Mouse (Mus musculus) kidney, embryonic 15.5 days (tissue): ENCODE data around the gene Phb2. TPM values are rescaled to one million over a fixed set of nuclear protein-coding genes. Genes with fewer than 3 reads are reported as not detected.

Source experiments
- ATAC-seq: fragments of 200-750 bp; cut with Nextera tagmentation; replicated peaks from 2 replicates; pipeline ENCODE4 v1.8.0; 2017; ENCODE audit warnings: moderate TSS enrichment; ENCODE audit not compliant: low FRiP score
- H3K27ac ChIP-seq: fragments of 300-500 bp; sonication (generic); 2 replicates; pipeline ENCODE4 v1.5.1; 2015; ENCODE audit warnings: mild to moderate bottlenecking, inconsistent platforms
- H3K27me3 ChIP-seq: fragments of 300-500 bp; sonication (generic); 2 replicates; pipeline ENCODE4 v1.6.1; 2015; ENCODE audit warnings: inconsistent platforms
- H3K36me3 ChIP-seq: fragments of 300-500 bp; sonication (generic); 2 replicates; pipeline ENCODE4 v1.6.1; 2015; ENCODE audit warnings: inconsistent platforms
- H3K4me1 ChIP-seq: fragments of 300-500 bp; sonication (generic); 2 replicates; pipeline ENCODE4 v1.6.1; 2015; ENCODE audit warnings: inconsistent platforms
- H3K4me2 ChIP-seq: fragments of 300-500 bp; sonication (generic); 2 replicates; pipeline ENCODE4 v1.6.1; 2015; ENCODE audit warnings: moderate library complexity, mild to moderate bottlenecking, inconsistent platforms
- H3K4me3 ChIP-seq: fragments of 300-500 bp; sonication (generic); replicated peaks from 2 replicates; pipeline ENCODE4 v1.5.1; 2015; ENCODE audit warnings: mild to moderate bottlenecking, inconsistent platforms
- H3K9ac ChIP-seq: fragments of 300-500 bp; sonication (generic); 2 replicates; pipeline ENCODE4 v1.6.1; 2015; ENCODE audit warnings: mild to moderate bottlenecking, inconsistent platforms
- H3K9me3 ChIP-seq: fragments of 300-500 bp; sonication (generic); replicated peaks from 2 replicates; pipeline ENCODE4 v1.6.1; 2016; ENCODE audit warnings: inconsistent platforms
- WGBS: fragments of 180-500 bp; shearing (Covaris S2); methylation state at CpG from one replicate; pipeline ENCODE4 v1.1.7; 2015; ENCODE audit warnings: mixed read lengths; 5-methylcytosine and 5-hydroxymethylcytosine counted together
- polyA plus RNA-seq: library from polyadenylated mRNA; unstranded; fragments of >200 nt; fragmentation: Nextera tagmentation; extraction: Ambion mirVana; gene quantifications from 2 replicates; pipeline ENCODE4 v1.2.1, GENCODE M21; 2015

Gene Phb2
- polyA plus RNA-seq, 1 experiment from 2014 or later = 401 TPM

GRCm38 (mm10) chr6:124732476-124733370, 20.6 kb downstream of the Phb2 start:
- Histone ChIP-seq H3K4me1 (peaks cover 11% of the 10 kb centered on the region), H3K4me3 (peak overlapping the region; percentile 14), H3K27me3 (no peaks in the 10 kb centered on the region), H3K4me2 (0 out of 2 replicates have a peak overlapping the region, but pooled peaks have one; percentile 23), H3K36me3 (no peaks in the 10 kb centered on the region), H3K9ac (0 out of 2 replicates have a peak overlapping the region, but pooled peaks have one; percentile 5), H3K27ac (peak overlapping the region; percentile 48; the same call in 1 of the 2 replicates), H3K9me3 (no peaks in the 10 kb centered on the region)
- peak; percentile 67 for ATAC-seq
- 41% methylated on average over 19 of the region's 19 CpGs for WGBS

GRCm38 (mm10) chr6:124734417-124734816, 22.3 kb downstream of the Phb2 start:
- 90% methylated on average over 3 of the region's 3 CpGs for WGBS
- H3K4me1 ChIP-seq = peaks cover 25% of the 10 kb centered on the region
- H3K4me3 ChIP-seq = no peak overlapping the region
- no peak overlapping the region for H3K27ac ChIP-seq
- H3K36me3 ChIP-seq = no peaks in the 10 kb centered on the region
- H3K9ac ChIP-seq = no peak overlapping the region
- no peak for ATAC-seq
- no peaks in the 10 kb centered on the region for H3K27me3 ChIP-seq
- H3K4me2 ChIP-seq = no peak overlapping the region
- H3K9me3 ChIP-seq = no peaks in the 10 kb centered on the region

- Histone ChIP-seq H3K4me1 (peaks cover 39% of the 10 kb centered on the region), H3K27ac (no peak overlapping the region), H3K27me3 (no peaks in the 10 kb centered on the region), H3K9ac (no peak overlapping the region), H3K9me3 (no peaks in the 10 kb centered on the region), H3K4me3 (no peak overlapping the region), H3K36me3 (no peaks in the 10 kb centered on the region), H3K4me2 (no peak overlapping the region)
- ATAC-seq = no peak
- 87% methylated on average over 11 of the region's 11 CpGs for WGBS
These were observed 24.9 kb downstream of the Phb2 start for GRCm38 (mm10) chr6:124737040-124737439.

- peaks cover 14% of the 10 kb centered on the region for H3K36me3 ChIP-seq
- H3K9me3 ChIP-seq = no peaks in the 10 kb centered on the region
- peak within 1 kb of the TSS; percentile 75 for H3K4me2 ChIP-seq
- peak; percentile 61 for ATAC-seq
- peaks cover 37% of the 10 kb centered on the region for H3K4me1 ChIP-seq
- 24% methylated on average over 15 of the region's 15 CpGs for WGBS
- H3K4me3 ChIP-seq = peak within 1 kb of the TSS; percentile 58
- no peaks in the 10 kb centered on the region for H3K27me3 ChIP-seq
- H3K9ac ChIP-seq = 0 out of 2 replicates have a peak within 1 kb of the TSS, but pooled peaks have one; percentile 76
- H3K27ac ChIP-seq = peak within 1 kb of the TSS; percentile 99
These were observed 26.4 kb downstream of the Phb2 start, which contains the start of gene Ptpn6 for GRCm38 (mm10) chr6:124738511-124739023. Ptpn6 (minus strand) TSS chr6:124738714.

- 82% methylated on average over 10 of the region's 10 CpGs for WGBS
- Histone ChIP-seq H3K9me3 (no peaks in the 10 kb centered on the region), H3K27ac (peak overlapping the region; percentile 99), H3K9ac (0 out of 2 replicates have a peak overlapping the region, but pooled peaks have one; percentile 76), H3K36me3 (peaks cover 21% of the 10 kb centered on the region), H3K27me3 (no peaks in the 10 kb centered on the region), H3K4me1 (peaks cover 37% of the 10 kb centered on the region), H3K4me2 (peak overlapping the region; percentile 75), H3K4me3 (peak overlapping the region; percentile 58; the same call in 1 of the 2 replicates)
- no peak for ATAC-seq
These were observed 27.2 kb downstream of the Phb2 start for GRCm38 (mm10) chr6:124739231-124739796.

GRCm38 (mm10) chr6:124740211-124740887, 28.2 kb downstream of the Phb2 start:
- Histone ChIP-seq H3K4me2 (peak overlapping the region; percentile 75), H3K4me1 (peaks cover 47% of the 10 kb centered on the region), H3K36me3 (peaks cover 29% of the 10 kb centered on the region), H3K27ac (peak overlapping the region; percentile 99), H3K9ac (peak overlapping the region; percentile 76), H3K27me3 (no peaks in the 10 kb centered on the region), H3K4me3 (peak overlapping the region; percentile 58), H3K9me3 (no peaks in the 10 kb centered on the region)
- peak; percentile 6 for ATAC-seq
- under 1% methylated on average over 29 of the region's 29 CpGs for WGBS

DNA sequence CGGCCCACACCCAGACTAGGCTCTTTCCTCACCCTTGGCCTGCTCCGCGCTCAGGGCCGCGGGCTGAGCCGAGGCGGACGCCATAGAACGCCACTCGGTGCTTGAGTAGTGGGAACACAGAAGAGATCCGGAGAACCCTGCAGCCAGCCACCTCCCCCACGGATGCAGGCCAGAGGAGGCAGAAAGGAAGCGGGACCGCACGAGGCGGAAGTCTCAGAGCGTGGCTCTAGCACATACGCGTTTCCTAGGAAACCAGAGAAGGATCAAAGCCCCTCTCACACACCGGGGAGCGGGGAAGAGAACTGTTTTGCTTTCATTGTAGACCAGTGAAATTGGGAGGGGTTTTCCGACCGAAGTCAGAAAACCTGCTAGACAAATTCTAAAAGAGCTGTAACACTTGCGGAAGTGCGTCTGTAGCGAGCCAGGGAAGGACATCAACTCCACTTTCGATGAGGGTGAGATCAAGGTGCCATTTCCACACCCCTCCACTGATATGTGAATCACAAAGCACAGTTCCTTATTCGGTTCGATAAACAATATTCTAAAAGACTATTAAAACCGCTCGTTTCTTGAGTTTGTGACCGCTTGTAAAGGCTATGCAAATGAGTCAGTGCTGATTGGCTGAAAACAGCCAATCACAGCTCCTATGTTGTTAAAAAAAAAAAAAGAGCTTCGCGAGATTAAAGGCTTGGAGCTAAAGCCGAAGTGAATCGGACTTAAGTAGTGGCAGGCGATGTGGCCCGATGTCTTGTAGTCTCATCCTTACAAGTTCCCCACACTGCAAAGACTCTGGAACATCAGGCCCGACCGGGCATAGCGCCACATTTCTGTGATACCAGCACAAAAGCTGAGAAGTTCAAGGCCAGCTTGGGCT, 29.0 kb downstream of the Phb2 start, which contains the start of gene Grcc10:
Gene Grcc10, minus strand, starts transcription at position 487 of the 874 bp plus-strand sequence.
- H3K9me3 ChIP-seq = no peaks in the 10 kb centered on the region
- H3K27ac ChIP-seq = peak within 1 kb of the TSS; percentile 99
- peaks cover 29% of the 10 kb centered on the region for H3K36me3 ChIP-seq
- peak within 1 kb of the TSS; percentile 75 for H3K4me2 ChIP-seq
- no peaks in the 10 kb centered on the region for H3K27me3 ChIP-seq
- H3K4me1 ChIP-seq = peaks cover 53% of the 10 kb centered on the region
- ATAC-seq = peak; percentile 81
- under 1% methylated on average over 41 of the region's 41 CpGs for WGBS
- H3K4me3 ChIP-seq = peak within 1 kb of the TSS; percentile 58
- peak within 1 kb of the TSS; percentile 76 for H3K9ac ChIP-seq

- Histone ChIP-seq H3K4me1 (peaks cover 60% of the 10 kb centered on the region), H3K4me3 (peak overlapping the region; percentile 58), H3K9me3 (no peaks in the 10 kb centered on the region), H3K4me2 (peak overlapping the region; percentile 75), H3K27me3 (no peaks in the 10 kb centered on the region), H3K27ac (peak overlapping the region; percentile 99), H3K9ac (peak overlapping the region; percentile 76), H3K36me3 (peaks cover 36% of the 10 kb centered on the region)
- WGBS = 74% methylated on average over 3 of the region's 3 CpGs
- ATAC-seq = no peak
These were observed 29.7 kb downstream of the Phb2 start for GRCm38 (mm10) chr6:124741842-124742241.

- 89% methylated on average over 15 of the region's 15 CpGs for WGBS
- no peak for ATAC-seq
- no peak overlapping the region for H3K27ac ChIP-seq
- no peaks in the 10 kb centered on the region for H3K9me3 ChIP-seq
- peaks cover 48% of the 10 kb centered on the region for H3K36me3 ChIP-seq
- H3K4me3 ChIP-seq = no peak overlapping the region
- H3K4me2 ChIP-seq = no peak overlapping the region
- H3K4me1 ChIP-seq = peaks cover 69% of the 10 kb centered on the region
- peak overlapping the region; percentile 14; the same call in 1 of the 2 replicates for H3K9ac ChIP-seq
- no peaks in the 10 kb centered on the region for H3K27me3 ChIP-seq
These were observed 30.8 kb downstream of the Phb2 start for GRCm38 (mm10) chr6:124742839-124743514.

GRCm38 (mm10) chr6:124743647-124744046, 31.5 kb downstream of the Phb2 start:
- Histone ChIP-seq H3K36me3 (peaks cover 54% of the 10 kb centered on the region), H3K9ac (no peak overlapping the region), H3K27me3 (no peaks in the 10 kb centered on the region), H3K27ac (no peak overlapping the region), H3K4me2 (no peak overlapping the region), H3K9me3 (no peaks in the 10 kb centered on the region), H3K4me1 (peaks cover 63% of the 10 kb centered on the region), H3K4me3 (no peak overlapping the region)
- WGBS = 84% methylated on average over 8 of the region's 8 CpGs
- no peak for ATAC-seq
